8 mouse cellular contexts compared by ENCODE assay signal in the genomic region with DNA sequence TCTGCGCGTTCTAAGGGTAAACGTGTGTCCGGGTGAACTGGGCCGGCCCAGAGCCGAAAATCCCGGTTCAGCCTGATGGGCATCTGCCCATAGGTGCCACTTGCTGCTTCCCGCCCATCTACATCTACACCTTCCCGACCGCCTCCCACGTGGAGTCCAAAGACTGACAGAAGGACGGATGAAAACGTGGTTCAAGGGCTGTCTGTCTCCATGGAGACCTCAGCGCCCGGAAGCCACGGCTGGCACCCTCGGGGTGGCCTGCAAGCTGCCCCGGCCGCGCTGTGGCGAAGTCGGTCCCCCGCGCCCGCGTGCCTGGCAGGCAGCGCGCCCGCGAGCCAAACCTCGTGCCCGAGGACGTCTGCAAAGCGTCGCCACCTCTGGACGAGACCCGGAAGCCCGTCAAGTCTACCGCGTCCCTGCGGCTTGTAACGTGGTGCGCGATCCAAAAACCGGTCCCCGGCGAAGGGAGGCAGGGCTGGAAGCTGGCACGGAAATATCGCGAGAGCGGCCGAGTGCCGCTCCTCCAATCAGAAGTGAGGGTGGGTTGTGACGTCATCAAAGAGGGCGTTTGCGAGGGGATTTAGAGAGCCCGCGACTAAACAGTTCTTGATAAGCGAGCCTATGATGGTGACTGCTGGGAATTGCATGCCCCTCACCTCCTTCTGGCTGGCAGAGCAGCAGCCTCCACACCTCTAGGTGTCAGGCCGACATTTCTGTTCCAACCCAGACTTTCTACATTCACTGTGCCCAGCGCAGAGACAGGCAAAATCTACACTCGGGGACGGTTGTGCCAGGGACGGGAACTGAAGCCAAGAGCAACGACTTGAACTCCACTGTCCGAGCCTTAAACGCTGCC. TPM values are rescaled to one million over a fixed set of nuclear protein-coding genes. Genes with fewer than 3 reads are reported as not detected.
DNase-seq lines count a peak whose midpoint lies in the region; ATAC-seq lines count a peak whose summit lies in the region.

A gene (minus strand): TSS at position 453 of the 856 bp plus-strand sequence.

- no peaks in the 10 kb centered on the region for H3K27me3 ChIP-seq in hindbrain, embryonic 16.5 days (replicated peaks; ENCODE audit: control insufficient read depth, insufficient read depth, low read length)

- peak; percentile 99 for ATAC-seq in hindbrain, embryonic 16.5 days

- H3K36me3 ChIP-seq in hindbrain, embryonic 16.5 days (ENCODE audit: control insufficient read depth, insufficient read depth, low read length), result no peaks in the 10 kb centered on the region
- H3K36me3 ChIP-seq in macrophage (ENCODE audit: inconsistent target), result no peaks in the 10 kb centered on the region

- H3K4me2 ChIP-seq in hindbrain, embryonic 16.5 days (ENCODE audit: low read length), result peak within 1 kb of the TSS; percentile 85

- H3K27ac ChIP-seq in hindbrain, embryonic 16.5 days (ENCODE audit: low read depth, low read length), result peak within 1 kb of the TSS; percentile 78
- H3K27ac ChIP-seq in macrophage, result peak within 1 kb of the TSS; percentile 41

- WGBS in hindbrain, embryonic 16.5 days, result under 1% methylated on average over 64 of the region's 67 CpGs
- under 1% methylated on average over 67 of the region's 67 CpGs for WGBS in macrophage (ENCODE audit: missing documents)

- peaks cover 8% of the 10 kb centered on the region for H3K4me1 ChIP-seq in hindbrain, embryonic 16.5 days (ENCODE audit: control insufficient read depth, insufficient read depth, low read depth, low read length)

- H3K9ac ChIP-seq in hindbrain, embryonic 16.5 days (ENCODE audit: low read depth, low read length), result peak within 1 kb of the TSS; percentile 85

- peak within 1 kb of the TSS; percentile 70 for H3K4me3 ChIP-seq in hindbrain, embryonic 16.5 days (ENCODE audit: low read length)
- peak within 1 kb of the TSS; percentile 81 for H3K4me3 ChIP-seq in macrophage (ENCODE audit: inconsistent target)

- H3K79me2 ChIP-seq in macrophage (ENCODE audit: inconsistent target), result peaks cover 11% of the 10 kb centered on the region; the same call in 1 of the 2 replicates

- peak; percentile 94 for DNase-seq in WW6 (ENCODE audit: low read depth, low spot score)
- DNase-seq in cerebellum, postnatal 4 days (ENCODE audit: low spot score in 2 of 2), result peak; percentile 98 to 99
- DNase-seq in gastrocnemius, adult 18-20 months (ENCODE audit: low spot score), result peak; percentile 99
- DNase-seq in left cerebral cortex, adult 18-20 months (ENCODE audit: low spot score in 2 of 2), result peak; percentile 98
- peak; percentile 98 for DNase-seq in right cerebral cortex, adult 18-20 months
- peak; percentile 94 for DNase-seq in urinary bladder, postnatal 10 days (ENCODE audit: low spot score)

- H3K9me3 ChIP-seq in hindbrain, embryonic 16.5 days (ENCODE audit: control insufficient read depth, low read length), result no peaks in the 10 kb centered on the region

RNA-seq across cellular contexts. Expression of the gene that starts here (rescaled TPM):
- total RNA-seq in gastrocnemius, adult 18-20 months (2021), result 1 to 10 TPM; 5.3 to 6.1 TPM
- 5.1 and 6.8 TPM in 2 replicates for polyA plus RNA-seq in hindbrain, embryonic 16.5 days (2015; fragmentation: Nextera tagmentation; extraction: Ambion mirVana)
- total RNA-seq in left cerebral cortex, adult 18-20 months (2021), result 10 to 100 TPM; 11.6 to 14.9 TPM
- 100 to 1,000 TPM in 6 of 26 experiments, 10 to 100 TPM in 20; 25.2 to 120 (median 81.6) TPM for total RNA-seq in macrophage (2018; cell fraction: chromatin; rRNA removed)
- total RNA-seq in macrophage (2018; cell fraction: cytosol; rRNA removed), result 1 to 10 TPM; 5.1 to 9.1 (median 7.4) TPM
- 10 to 100 TPM in 25 of 26 experiments, 1 to 10 TPM in 1; 7.3 to 69.5 (median 30.3) TPM for total RNA-seq in macrophage (2018; cell fraction: nucleus; rRNA removed)
- 4.8 to 8.3 TPM (median 6.0 TPM) in 3 replicates for polyA plus RNA-seq in macrophage (2018)

Comparison
In these comparisons a context has a peak if more than half of its experiments do, and no peak if none do; other contexts are left out.
1. Peak in every context shown above with its lines: DNase-seq, ATAC-seq, H3K4me3 ChIP-seq and H3K27ac ChIP-seq.